Mouse (Mus musculus) E14TG2a.4 (cell line): ENCODE measurements around the gene Neu2.

Experiments used
- CTCF ChIP-seq: conservative IDR thresholded peaks from 2 replicates; pipeline ENCODE4 v1.5.1; 2014; ENCODE audit warnings: low read length
- NANOG ChIP-seq: IDR thresholded peaks from 2 replicates; pipeline ENCODE4 v1.6.1; 2014; ENCODE audit warnings: borderline replicate concordance, low read length, mixed read lengths
- POU5F1 ChIP-seq: IDR thresholded peaks from 2 replicates; pipeline ENCODE4 v1.6.1; 2014; ENCODE audit warnings: low read length, borderline replicate concordance

- TF ChIP-seq CTCF = no peak
- TF ChIP-seq NANOG = no peak
- TF ChIP-seq POU5F1 = no peak
Observed at GRCm38 (mm10) chr1:87493542-87493941, 16.1 kb upstream of the Neu2 start.
